Mouse (Mus musculus) ovary, postnatal 10 days (tissue): ENCODE measurements around the gene Olfr1427.
"Not testable (repeated sequence)": the region's sequence is repeated elsewhere in the genome, so short reads cannot be mapped to it uniquely, and the experiment has no call there.

Experiments
- DNase-seq: peaks from one replicate; pipeline ENCODE4 v3.0.0; 2022; ENCODE audit warnings: low spot score

Gene Olfr1427

GRCm38 (mm10) chr19:12103234-12103633 lies at the start of gene Olfr1427:
Gene Olfr1427 (minus strand): TSS chr19:12103334.
- no peak for DNase-seq

- DNase-seq = no peak
These were observed 42.3 kb upstream of the Olfr1427 start for GRCm38 (mm10) chr19:12145452-12145851.

- DNase-seq = no peak
These were observed 40.2 kb upstream of the Olfr1427 start for GRCm38 (mm10) chr19:12143356-12143755.

GRCm38 (mm10) chr19:12134289-12134688 lies 31.2 kb upstream of the Olfr1427 start:
- no peak for DNase-seq

GRCm38 (mm10) chr19:12123103-12123502 lies 20.0 kb upstream of the Olfr1427 start, which contains the start of gene Olfr76:
Gene Olfr76 (minus strand): TSS chr19:12123203.
- DNase-seq = no peak

- DNase-seq = no peak
These were observed 13.3 kb upstream of the Olfr1427 start for GRCm38 (mm10) chr19:12116464-12116863.

- DNase-seq = no peak
These were observed 12.7 kb upstream of the Olfr1427 start, which contains the start of gene Olfr1428 for GRCm38 (mm10) chr19:12115797-12116196. Gene Olfr1428 (minus strand): TSS chr19:12115897.

- DNase-seq = no peak
These were observed 10.7 kb upstream of the Olfr1427 start for GRCm38 (mm10) chr19:12113807-12114206.

GRCm38 (mm10) chr19:12104541-12104940 lies 1.4 kb upstream of the Olfr1427 start:
- no peak for DNase-seq

- DNase-seq = no peak
These were observed 11.2 kb downstream of the Olfr1427 start, which contains the start of gene Olfr1426 for GRCm38 (mm10) chr19:12091913-12092312. Gene Olfr1426 (minus strand): TSS chr19:12092013.

- not testable (repeated sequence) for DNase-seq
These were observed 25.5 kb downstream of the Olfr1427 start, which contains the start of gene Olfr1425 for GRCm38 (mm10) chr19:12077631-12078030. Gene Olfr1425 (minus strand): TSS chr19:12077731.

- DNase-seq = not testable (repeated sequence)
These were observed 33.6 kb downstream of the Olfr1427 start for GRCm38 (mm10) chr19:12069546-12069945.

GRCm38 (mm10) chr19:12067806-12068205 lies 35.3 kb downstream of the Olfr1427 start:
- DNase-seq = not testable (repeated sequence)

GRCm38 (mm10) chr19:12062582-12062981 lies 40.6 kb downstream of the Olfr1427 start, which contains the start of gene Olfr1424:
Gene Olfr1424 (minus strand): TSS chr19:12062682.
- not testable (repeated sequence) for DNase-seq
